Mouse (Mus musculus) intestine, postnatal 0 days (tissue): ENCODE data around the gene Lgi1. TPM values are rescaled to one million over a fixed set of nuclear protein-coding genes. Genes with fewer than 3 reads are reported as not detected.

Experiments used
- ATAC-seq: fragments of 200-750 bp; cut with Nextera tagmentation; 2 replicates; pipeline ENCODE4 v1.8.0; 2017; ENCODE audit warnings: mild to moderate bottlenecking, moderate TSS enrichment, moderate library complexity
- H3K27ac ChIP-seq: fragments of 300-500 bp; sonication (generic); 2 replicates; pipeline ENCODE4 v1.5.1; 2014; ENCODE audit warnings: mild to moderate bottlenecking, low read depth, low read length, moderate library complexity
- H3K27me3 ChIP-seq: fragments of 300-500 bp; sonication (generic); replicated peaks from 2 replicates; pipeline ENCODE4 v1.6.1; 2014; ENCODE audit warnings: low read length, mixed read lengths; ENCODE audit not compliant: control insufficient read depth, insufficient read depth
- H3K36me3 ChIP-seq: fragments of 300-500 bp; sonication (generic); 2 replicates; pipeline ENCODE4 v1.6.1; 2014; ENCODE audit warnings: mild to moderate bottlenecking, moderate library complexity; ENCODE audit not compliant: control insufficient read depth, insufficient read depth
- H3K4me1 ChIP-seq: fragments of 300-500 bp; sonication (generic); replicated peaks from 2 replicates; pipeline ENCODE4 v1.6.1; 2014; ENCODE audit warnings: antibody characterized with exemption, low read length, mixed read lengths; ENCODE audit not compliant: control insufficient read depth, insufficient read depth
- H3K4me2 ChIP-seq: fragments of 300-500 bp; sonication (generic); replicated peaks from 2 replicates; pipeline ENCODE4 v1.6.1; 2014; ENCODE audit warnings: low read depth, mild to moderate bottlenecking, moderate library complexity
- H3K4me3 ChIP-seq: fragments of 300-500 bp; sonication (generic); 2 replicates; pipeline ENCODE4 v1.5.1; 2014; ENCODE audit warnings: low read depth, low read length
- H3K9ac ChIP-seq: fragments of 300-500 bp; sonication (generic); 2 replicates; pipeline ENCODE4 v1.6.1; 2014; ENCODE audit warnings: mild to moderate bottlenecking, low read depth, low read length
- H3K9me3 ChIP-seq: fragments of 300-500 bp; sonication (generic); 2 replicates; pipeline ENCODE4 v1.6.1; 2016; ENCODE audit warnings: mixed run types; ENCODE audit not compliant: control insufficient read depth
- CTCF ChIP-seq: sonication (generic); IDR thresholded peaks from 2 replicates; pipeline ENCODE4 v1.5.1; 2016; ENCODE audit warnings: low read depth, mild to moderate bottlenecking, control low read depth, antibody characterized with exemption, moderate library complexity
- WGBS: fragments of 180-500 bp; shearing (Covaris S2); extraction: QIAGEN DNeasy Blood & Tissue Kit; methylation state at CpG from one replicate; pipeline ENCODE4 v1.1.7; 2014; 5-methylcytosine and 5-hydroxymethylcytosine counted together
- polyA plus RNA-seq: library from polyadenylated mRNA; unstranded; fragments of >200 nt; fragmentation: Nextera tagmentation; extraction: Ambion mirVana; gene quantifications from 2 replicates; pipeline ENCODE4 v1.2.1, GENCODE M21; 2015

Gene Lgi1
- polyA plus RNA-seq, 1 experiment from 2014 or later, result 0.91 TPM

DNA sequence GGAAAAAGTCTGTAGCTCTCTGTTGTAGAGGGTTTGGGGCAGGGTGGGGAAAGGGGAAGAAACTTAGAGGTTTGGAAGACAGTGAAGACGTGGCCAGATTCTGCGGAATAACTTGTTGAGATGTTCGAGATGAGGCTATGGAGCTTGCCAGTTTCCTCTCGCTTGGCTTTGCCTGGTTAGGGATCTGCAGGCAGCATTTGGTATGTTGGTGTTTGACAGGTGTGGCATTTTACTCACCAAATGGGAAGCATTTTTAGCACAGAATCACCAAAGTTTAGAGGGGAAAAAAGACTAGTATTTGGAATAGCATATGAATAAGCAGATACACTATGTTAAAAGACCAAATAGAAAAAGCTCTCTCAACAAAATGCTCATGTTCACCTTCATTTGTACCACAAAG lies 54.0 kb downstream of the Lgi1 start:
- Histone ChIP-seq H3K9me3 (no peaks in the 10 kb centered on the region), H3K4me3 (no peak overlapping the region), H3K4me1 (no peaks in the 10 kb centered on the region), H3K36me3 (no peaks in the 10 kb centered on the region), H3K27me3 (no peaks in the 10 kb centered on the region), H3K9ac (no peak overlapping the region), H3K27ac (no peak overlapping the region), H3K4me2 (no peak overlapping the region)
- no peak for ATAC-seq
- no peak for TF ChIP-seq CTCF
- 96% methylated on average over 4 of the region's 4 CpGs for WGBS

DNA sequence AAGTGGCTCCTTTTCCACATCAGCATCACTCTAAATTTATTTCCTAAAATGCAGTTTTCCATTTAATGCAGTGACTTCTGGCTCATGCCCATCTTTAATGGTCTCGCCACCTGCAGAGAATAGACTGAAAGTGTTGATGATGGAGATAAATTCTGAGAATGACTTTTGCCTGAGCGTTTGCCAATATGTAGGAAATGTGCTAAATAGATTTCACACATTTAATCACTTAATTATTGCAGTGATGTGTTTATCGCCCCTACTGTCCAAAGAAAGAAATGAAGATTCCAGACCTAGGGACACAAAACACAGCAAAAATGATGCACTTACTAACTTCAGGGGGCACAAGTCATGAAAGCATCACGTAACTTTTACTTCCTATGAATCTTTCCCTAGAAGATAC lies 54.8 kb downstream of the Lgi1 start:
- Histone ChIP-seq H3K4me2 (no peak overlapping the region), H3K27ac (no peak overlapping the region), H3K9ac (no peak overlapping the region), H3K4me3 (no peak overlapping the region), H3K27me3 (no peaks in the 10 kb centered on the region), H3K4me1 (no peaks in the 10 kb centered on the region), H3K9me3 (no peaks in the 10 kb centered on the region), H3K36me3 (no peaks in the 10 kb centered on the region)
- no peak for ATAC-seq
- TF ChIP-seq CTCF, result no peak
- 84% methylated on average over 4 of the region's 4 CpGs for WGBS

DNA sequence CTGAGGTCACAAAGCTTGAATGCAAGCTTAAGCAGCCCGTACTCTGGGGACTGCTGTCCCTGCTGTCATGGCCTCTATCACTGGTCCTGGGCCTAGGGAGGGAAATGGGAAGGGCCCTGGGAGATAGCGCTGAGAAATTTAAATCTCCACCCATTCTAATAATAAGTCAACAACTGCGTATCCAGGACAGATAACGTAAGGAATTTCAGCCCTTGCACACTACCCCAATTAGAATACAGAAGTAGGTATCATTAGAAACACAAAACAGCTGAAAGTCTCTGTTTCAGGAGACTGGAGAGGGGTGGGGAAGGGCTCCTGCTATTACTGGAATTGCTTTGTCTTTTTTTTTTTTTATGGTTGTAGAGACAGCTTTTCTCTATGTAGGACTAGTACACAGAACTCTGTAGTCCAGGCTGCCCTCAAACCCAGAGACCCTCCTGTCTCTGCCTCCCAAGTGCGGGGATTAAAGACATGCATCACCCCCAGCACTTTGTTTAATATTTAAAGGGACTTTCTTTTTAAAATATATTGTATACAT lies 56.4 kb downstream of the Lgi1 start:
- Histone ChIP-seq H3K9me3 (no peaks in the 10 kb centered on the region), H3K4me1 (no peaks in the 10 kb centered on the region), H3K27ac (no peak overlapping the region), H3K9ac (no peak overlapping the region), H3K4me2 (no peak overlapping the region), H3K36me3 (no peaks in the 10 kb centered on the region), H3K4me3 (no peak overlapping the region), H3K27me3 (no peaks in the 10 kb centered on the region)
- 61% methylated on average over 5 of the region's 5 CpGs for WGBS
- no peak for TF ChIP-seq CTCF
- ATAC-seq, result no peak

DNA sequence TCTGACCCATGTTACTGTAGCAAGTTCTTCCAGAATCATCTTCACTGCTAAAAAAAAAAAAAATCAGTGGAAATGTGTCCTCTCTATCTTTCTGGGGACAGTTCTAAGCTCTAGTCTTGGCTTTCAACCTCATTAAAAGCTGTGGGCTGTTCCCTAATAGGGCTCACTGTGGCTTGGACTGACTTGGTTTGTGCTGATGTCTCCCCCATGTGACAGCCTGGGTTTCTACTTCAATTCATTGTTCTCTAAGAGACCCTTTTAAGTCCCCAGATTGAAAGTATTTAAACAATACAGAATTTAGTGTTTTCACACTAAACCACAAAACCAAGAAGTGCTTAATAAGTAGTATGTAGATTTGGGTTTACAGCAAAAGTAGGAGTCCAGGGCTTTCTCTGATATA lies 59.4 kb downstream of the Lgi1 start:
- Histone ChIP-seq H3K4me3 (no peak overlapping the region), H3K4me2 (no peak overlapping the region), H3K27me3 (no peaks in the 10 kb centered on the region), H3K4me1 (no peaks in the 10 kb centered on the region), H3K27ac (no peak overlapping the region), H3K36me3 (no peaks in the 10 kb centered on the region), H3K9ac (no peak overlapping the region), H3K9me3 (no peaks in the 10 kb centered on the region)
- TF ChIP-seq CTCF, result no peak
- ATAC-seq, result no peak

DNA sequence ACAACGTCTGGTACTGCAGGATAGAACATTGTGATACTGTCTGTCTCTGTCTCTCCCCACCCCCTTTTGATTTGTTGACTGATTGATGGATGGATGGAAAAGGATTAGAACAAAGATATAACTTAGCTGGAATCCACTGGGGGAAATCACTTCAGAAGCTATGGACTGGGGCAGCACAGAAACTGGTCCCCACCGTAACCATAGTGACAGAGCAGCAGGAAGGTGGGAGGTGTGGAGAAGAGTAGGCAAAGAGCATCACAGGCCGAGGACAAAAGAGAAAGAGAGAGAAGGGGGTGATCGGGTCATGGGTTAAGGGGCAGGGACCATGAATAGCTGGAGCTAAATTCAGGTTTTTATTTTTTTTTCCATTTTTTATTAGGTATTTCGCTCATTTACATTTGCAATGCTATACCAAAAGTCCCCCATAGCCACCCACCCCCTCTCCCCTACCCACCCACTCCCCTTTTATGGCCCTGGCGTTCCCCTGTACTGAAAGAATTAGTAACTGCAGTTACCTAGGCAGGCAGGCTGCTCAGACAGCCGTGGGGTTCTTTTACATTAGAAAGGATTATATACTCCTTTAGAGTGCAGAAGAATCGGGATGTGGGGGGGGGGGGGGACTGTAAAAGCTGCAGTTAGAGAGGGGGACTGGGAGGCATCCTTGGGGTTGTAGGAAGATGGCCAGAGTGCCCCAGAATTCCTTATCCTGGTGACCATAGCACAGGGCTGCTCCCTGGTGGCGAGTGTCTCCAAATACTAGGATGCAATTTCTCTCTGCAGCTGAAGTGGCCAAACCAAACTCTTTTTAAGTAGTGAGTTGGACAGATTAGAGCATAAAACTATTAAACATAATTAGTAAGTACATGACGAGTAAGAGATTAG lies 60.1 kb downstream of the Lgi1 start:
- WGBS, result 57% methylated on average over 10 of the region's 10 CpGs

DNA sequence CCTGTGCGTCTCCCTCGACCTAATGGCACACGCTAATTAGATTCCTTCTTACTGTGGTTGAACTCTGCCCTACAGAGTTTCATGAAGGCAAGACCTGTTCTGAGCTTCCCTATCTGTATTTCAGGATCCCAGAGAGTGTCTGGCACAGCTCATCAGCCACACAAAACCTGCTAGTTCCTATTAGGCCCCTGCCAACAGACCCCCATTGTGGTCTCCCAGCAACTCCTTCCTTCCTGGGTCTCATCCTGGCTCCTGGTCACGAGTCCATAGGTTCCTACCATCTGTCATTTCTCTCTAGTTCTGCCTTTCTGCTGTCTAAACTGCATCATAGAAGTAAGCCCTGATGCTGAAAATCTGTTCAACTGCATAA lies 60.7 kb downstream of the Lgi1 start:
- Histone ChIP-seq H3K36me3 (no peaks in the 10 kb centered on the region), H3K4me3 (no peak overlapping the region), H3K4me1 (no peaks in the 10 kb centered on the region), H3K4me2 (no peak overlapping the region), H3K9ac (no peak overlapping the region), H3K27me3 (no peaks in the 10 kb centered on the region), H3K27ac (no peak overlapping the region), H3K9me3 (no peaks in the 10 kb centered on the region)
- TF ChIP-seq CTCF, result no peak
- WGBS, result 56% methylated on average over 4 of the region's 4 CpGs
- ATAC-seq, result no peak

More for the DNA sequence above, 60.1 kb downstream of the Lgi1 start:
- Histone ChIP-seq H3K27ac (no peak overlapping the region), H3K9me3 (no peaks in the 10 kb centered on the region), H3K4me3 (no peak overlapping the region), H3K36me3 (no peaks in the 10 kb centered on the region), H3K4me2 (no peak overlapping the region), H3K9ac (no peak overlapping the region), H3K4me1 (no peaks in the 10 kb centered on the region), H3K27me3 (no peaks in the 10 kb centered on the region)
- ATAC-seq, result no peak
- peak; percentile 67 for TF ChIP-seq CTCF
